Mouse (Mus musculus): ENCODE results near the gene Pcnt.

GRCm38 (mm10) chr10:76354974-76355373 is 87.6 kb downstream of the Pcnt start:
- TF ChIP-seq MYOD1 (IDR thresholded peaks at IDR 0.05; ENCODE audit: control insufficient read depth in 1 of 3, insufficient read length in 2 of 3, low read depth in 2 of 3) (no peak), USF1 (IDR thresholded peaks at IDR 0.05; ENCODE audit: low read depth) (no peak)

Measured in myocyte (in vitro differentiated cells).